Mouse (Mus musculus): ENCODE results near the gene Rdh19. TPM values are rescaled to one million over a fixed set of nuclear protein-coding genes. Genes with fewer than 3 reads are reported as not detected.
"Not testable (repeated sequence)": the region's sequence is repeated elsewhere in the genome, so short reads cannot be mapped to it uniquely, and the experiment has no call there.

The Rdh19 gene
- polyA plus RNA-seq (2012; fragmentation: generic; extraction: Trizol), result not detected
- long read RNA-seq, experiment 1, result 0 reads
- long read RNA-seq, experiment 2, result 0 reads

DNA sequence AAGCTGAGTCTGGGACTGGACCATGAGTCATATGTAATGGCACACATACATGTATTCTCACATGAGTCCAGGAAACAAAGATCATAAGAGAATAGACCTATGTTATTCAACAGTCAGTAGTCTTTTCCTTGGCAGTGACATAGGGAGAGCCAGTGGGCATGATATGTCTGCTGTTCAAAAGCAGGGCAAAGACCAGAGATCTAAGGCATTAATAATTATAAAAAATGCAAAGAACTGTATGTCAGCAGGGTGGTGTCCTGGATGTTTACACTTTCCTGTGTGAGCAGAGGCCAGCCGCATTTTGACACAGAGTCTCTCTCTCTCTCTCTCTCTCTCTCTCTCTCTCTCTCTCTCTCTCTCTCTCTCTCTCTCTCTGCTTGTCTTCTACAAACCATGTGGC, at the start of gene Rdh19:
TSS of gene Rdh19 (plus strand) at position 301 of the 400 bp plus-strand sequence.
- Histone ChIP-seq H3ac (ENCODE audit: control insufficient read depth, insufficient read length, low read depth) (no peak within 1 kb of the TSS), H3K4me3 (ENCODE audit: insufficient read depth, poor library complexity, severe bottlenecking) (no peak within 1 kb of the TSS), H3K79me3 (ENCODE audit: low read depth) (no peaks in the 10 kb centered on the region), H3K79me2 (ENCODE audit: control insufficient read depth, insufficient read depth) (no peaks in the 10 kb centered on the region), H3K27me3 (ENCODE audit: control insufficient read depth, insufficient read depth, insufficient read length) (peaks cover 8% of the 10 kb centered on the region), H3K36me3 (ENCODE audit: control insufficient read depth, insufficient read depth) (no peaks in the 10 kb centered on the region)
- TF ChIP-seq MYOD1 (IDR thresholded peaks at IDR 0.05; ENCODE audit: control insufficient read depth, insufficient read length, low read depth), result no peak
- no peak for TF ChIP-seq MYOG (IDR thresholded peaks at IDR 0.05; ENCODE audit: control insufficient read depth, extremely low read depth, insufficient read length)
- TF ChIP-seq MAX (IDR thresholded peaks at IDR 0.05), result no peak
- no peak for TF ChIP-seq USF1 (IDR thresholded peaks at IDR 0.05; ENCODE audit: low read depth)
- no peak for TF ChIP-seq CEBPB (IDR thresholded peaks at IDR 0.05; ENCODE audit: low read depth)
- no peak for TF ChIP-seq CTCF (IDR thresholded peaks at IDR 0.05; ENCODE audit: control insufficient read depth, insufficient read depth, insufficient read length)

DNA sequence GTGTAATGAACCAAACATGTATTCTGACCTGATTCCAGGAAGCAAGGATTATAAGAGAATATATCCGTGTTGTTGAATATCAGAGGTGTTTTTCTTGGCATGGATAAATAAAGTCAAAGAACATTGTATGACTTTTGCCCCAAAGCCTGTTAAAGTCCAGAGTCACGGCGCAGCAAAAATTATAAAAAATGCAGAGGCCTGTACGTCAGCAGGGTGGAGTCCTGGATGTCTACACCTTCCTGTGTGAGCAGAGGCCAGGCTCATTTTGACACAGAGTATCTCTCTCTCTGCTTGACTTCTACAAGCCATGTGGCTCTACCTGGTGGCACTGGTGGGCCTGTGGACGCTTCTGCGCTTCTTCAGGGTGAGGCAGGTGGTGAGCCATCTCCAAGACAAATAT, 48.8 kb upstream of the Rdh19 start, which contains the start of gene Rdh16:
TSS of gene Rdh16 (plus strand) at position 262 of the 400 bp plus-strand sequence.
- Histone ChIP-seq H3ac (ENCODE audit: control insufficient read depth, insufficient read length, low read depth) (no peak within 1 kb of the TSS), H3K36me3 (ENCODE audit: control insufficient read depth, insufficient read depth) (no peaks in the 10 kb centered on the region), H3K4me3 (ENCODE audit: insufficient read depth, poor library complexity, severe bottlenecking) (no peak within 1 kb of the TSS), H3K79me2 (ENCODE audit: control insufficient read depth, insufficient read depth) (no peaks in the 10 kb centered on the region), H3K27me3 (ENCODE audit: control insufficient read depth, insufficient read depth, insufficient read length) (no peaks in the 10 kb centered on the region), H3K79me3 (ENCODE audit: low read depth) (no peaks in the 10 kb centered on the region)
- TF ChIP-seq CEBPB (IDR thresholded peaks at IDR 0.05; ENCODE audit: low read depth), result no peak
- TF ChIP-seq CTCF (IDR thresholded peaks at IDR 0.05; ENCODE audit: control insufficient read depth, insufficient read depth, insufficient read length), result no peak
- no peak for TF ChIP-seq FOSL1 (IDR thresholded peaks at IDR 0.05; ENCODE audit: insufficient read depth, low read length, poor library complexity, severe bottlenecking)
- TF ChIP-seq USF1 (IDR thresholded peaks at IDR 0.05; ENCODE audit: low read depth), result no peak
- TF ChIP-seq MYOD1 (IDR thresholded peaks at IDR 0.05; ENCODE audit: control insufficient read depth, insufficient read length, low read depth), result no peak
- TF ChIP-seq MAX (IDR thresholded peaks at IDR 0.05), result no peak
- no peak for TF ChIP-seq MYOG (IDR thresholded peaks at IDR 0.05; ENCODE audit: control insufficient read depth, extremely low read depth, insufficient read length)

DNA sequence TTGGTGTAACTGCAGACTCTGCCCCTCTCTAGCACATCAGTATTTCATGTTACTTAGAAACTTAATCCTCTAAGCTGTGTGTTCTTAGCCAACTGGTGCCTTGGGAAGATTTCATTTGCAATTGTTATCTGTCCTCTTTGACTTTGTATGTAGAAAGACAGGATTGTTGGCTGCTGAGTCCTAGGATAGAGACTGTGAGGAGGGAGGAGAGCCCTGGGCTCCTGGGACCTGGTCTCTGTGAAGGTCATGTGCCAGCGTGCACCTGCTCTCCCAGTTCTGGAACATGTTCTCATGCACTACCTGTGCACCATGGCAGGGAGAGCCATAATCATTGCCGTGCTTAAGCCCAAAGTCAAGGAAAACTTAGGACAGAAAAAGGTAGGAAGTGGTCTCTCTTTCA, 48.1 kb upstream of the Rdh19 start:
- Histone ChIP-seq H3K79me3 (ENCODE audit: low read depth) (no peaks in the 10 kb centered on the region), H3K4me3 (ENCODE audit: insufficient read depth, poor library complexity, severe bottlenecking) (no peak overlapping the region), H3K27me3 (ENCODE audit: control insufficient read depth, insufficient read depth, insufficient read length) (no peaks in the 10 kb centered on the region), H3ac (ENCODE audit: control insufficient read depth, insufficient read length, low read depth) (no peak overlapping the region), H3K79me2 (ENCODE audit: control insufficient read depth, insufficient read depth) (no peaks in the 10 kb centered on the region), H3K36me3 (ENCODE audit: control insufficient read depth, insufficient read depth) (no peaks in the 10 kb centered on the region)
- TF ChIP-seq MAX (IDR thresholded peaks at IDR 0.05) (no peak), USF1 (IDR thresholded peaks at IDR 0.05; ENCODE audit: low read depth) (no peak), CTCF (IDR thresholded peaks at IDR 0.05; ENCODE audit: control insufficient read depth, insufficient read depth, insufficient read length) (no peak)

DNA sequence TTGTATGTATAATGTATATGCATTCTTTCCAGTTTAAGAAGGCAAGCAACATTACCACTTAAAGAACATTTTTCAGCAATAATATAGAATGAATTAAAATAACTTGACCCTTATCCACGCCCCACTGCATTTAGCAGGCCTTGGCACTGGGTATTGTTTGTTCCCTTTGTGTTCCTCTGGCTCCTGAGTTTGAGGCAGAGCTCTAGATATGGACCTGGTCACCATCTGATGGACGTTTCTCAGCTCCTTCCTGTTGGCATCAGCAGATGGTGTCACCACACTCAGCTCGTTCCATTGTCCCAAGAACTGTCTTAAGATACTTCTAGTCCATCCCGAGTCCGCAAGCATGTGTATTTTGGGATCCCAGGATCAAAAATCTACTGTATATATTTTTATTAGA, 47.5 kb upstream of the Rdh19 start:
- no peak for TF ChIP-seq MYOD1 (IDR thresholded peaks at IDR 0.05; ENCODE audit: control insufficient read depth, insufficient read length, low read depth)
- no peak for TF ChIP-seq CEBPB (IDR thresholded peaks at IDR 0.05; ENCODE audit: low read depth)
- TF ChIP-seq FOSL1 (IDR thresholded peaks at IDR 0.05; ENCODE audit: insufficient read depth, low read length, poor library complexity, severe bottlenecking), result no peak
- TF ChIP-seq MAX (IDR thresholded peaks at IDR 0.05), result no peak
- TF ChIP-seq USF1 (IDR thresholded peaks at IDR 0.05; ENCODE audit: low read depth), result no peak
- TF ChIP-seq CTCF (IDR thresholded peaks at IDR 0.05; ENCODE audit: control insufficient read depth, insufficient read depth, insufficient read length), result no peak
- no peak for TF ChIP-seq MYOG (IDR thresholded peaks at IDR 0.05; ENCODE audit: control insufficient read depth, extremely low read depth, insufficient read length)

DNA sequence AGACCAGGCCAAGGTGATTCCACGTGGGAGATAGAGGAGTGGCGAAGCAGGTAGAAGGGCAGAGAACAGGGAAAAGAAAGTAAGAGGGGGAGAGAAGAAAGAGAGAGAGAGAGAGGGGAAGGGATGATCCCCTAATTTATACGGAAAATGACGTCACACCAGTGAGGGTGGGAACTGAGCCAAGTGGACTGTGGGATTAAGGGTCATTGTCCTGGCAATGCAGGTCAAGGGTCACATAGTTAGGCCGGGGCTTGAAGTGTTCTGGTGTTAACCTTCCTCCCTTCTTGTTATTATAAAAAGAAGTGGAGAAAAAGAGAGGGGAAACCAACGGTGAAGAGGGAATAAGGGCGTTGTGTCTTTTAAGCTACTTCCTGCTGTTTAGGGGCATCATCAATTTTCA, 45.3 kb upstream of the Rdh19 start:
- Histone ChIP-seq H3K79me3 (ENCODE audit: low read depth) (no peaks in the 10 kb centered on the region), H3K36me3 (ENCODE audit: control insufficient read depth, insufficient read depth) (no peaks in the 10 kb centered on the region), H3ac (ENCODE audit: control insufficient read depth, insufficient read length, low read depth) (no peak overlapping the region), H3K27me3 (ENCODE audit: control insufficient read depth, insufficient read depth, insufficient read length) (no peaks in the 10 kb centered on the region), H3K4me3 (ENCODE audit: insufficient read depth, poor library complexity, severe bottlenecking) (no peak overlapping the region), H3K79me2 (ENCODE audit: control insufficient read depth, insufficient read depth) (no peaks in the 10 kb centered on the region)
- no peak for TF ChIP-seq MYOD1 (IDR thresholded peaks at IDR 0.05; ENCODE audit: control insufficient read depth, insufficient read length, low read depth)
- no peak for TF ChIP-seq CTCF (IDR thresholded peaks at IDR 0.05; ENCODE audit: control insufficient read depth, insufficient read depth, insufficient read length)
- no peak for TF ChIP-seq USF1 (IDR thresholded peaks at IDR 0.05; ENCODE audit: low read depth)
- TF ChIP-seq MYOG (IDR thresholded peaks at IDR 0.05; ENCODE audit: control insufficient read depth, extremely low read depth, insufficient read length), result no peak
- TF ChIP-seq MAX (IDR thresholded peaks at IDR 0.05), result no peak
- no peak for TF ChIP-seq CEBPB (IDR thresholded peaks at IDR 0.05; ENCODE audit: low read depth)
- TF ChIP-seq FOSL1 (IDR thresholded peaks at IDR 0.05; ENCODE audit: insufficient read depth, low read length, poor library complexity, severe bottlenecking), result no peak

More for the DNA sequence above, 47.5 kb upstream of the Rdh19 start:
- no peaks in the 10 kb centered on the region for H3K27me3 ChIP-seq (ENCODE audit: control insufficient read depth, insufficient read depth, insufficient read length)
- H3K4me3 ChIP-seq (ENCODE audit: insufficient read depth, poor library complexity, severe bottlenecking), result no peak overlapping the region
- H3K79me2 ChIP-seq (ENCODE audit: control insufficient read depth, insufficient read depth), result no peaks in the 10 kb centered on the region
- H3ac ChIP-seq (ENCODE audit: control insufficient read depth, insufficient read length, low read depth), result no peak overlapping the region
- H3K36me3 ChIP-seq (ENCODE audit: control insufficient read depth, insufficient read depth), result no peaks in the 10 kb centered on the region
- no peaks in the 10 kb centered on the region for H3K79me3 ChIP-seq (ENCODE audit: low read depth)

DNA sequence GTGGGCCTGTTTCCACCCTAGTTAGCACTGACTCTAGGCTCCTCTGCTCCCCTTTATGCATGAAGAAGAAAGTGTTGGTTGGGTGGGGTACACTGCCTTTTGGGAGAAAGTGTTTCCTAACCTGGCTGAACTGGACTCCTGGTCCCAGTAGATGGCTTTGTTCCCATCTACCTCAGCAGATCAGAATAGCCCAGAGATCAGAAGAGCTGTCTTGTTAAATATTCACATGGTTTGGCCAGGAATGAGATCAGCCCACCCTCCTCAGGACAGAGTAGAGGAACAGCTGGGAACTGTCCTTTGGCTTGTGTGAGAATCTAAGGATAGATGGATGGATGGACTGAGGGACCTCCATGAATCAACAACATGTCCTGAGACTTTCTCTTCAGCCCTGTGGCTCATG, 33.8 kb upstream of the Rdh19 start:
- TF ChIP-seq CTCF (IDR thresholded peaks at IDR 0.05; ENCODE audit: control insufficient read depth, insufficient read depth, insufficient read length) (no peak), FOSL1 (IDR thresholded peaks at IDR 0.05; ENCODE audit: insufficient read depth, low read length, poor library complexity, severe bottlenecking) (no peak), CEBPB (IDR thresholded peaks at IDR 0.05; ENCODE audit: low read depth) (no peak), MYOG (IDR thresholded peaks at IDR 0.05; ENCODE audit: control insufficient read depth, extremely low read depth, insufficient read length) (no peak), MYOD1 (IDR thresholded peaks at IDR 0.05; ENCODE audit: control insufficient read depth, insufficient read length, low read depth) (no peak), MAX (IDR thresholded peaks at IDR 0.05) (no peak), USF1 (IDR thresholded peaks at IDR 0.05; ENCODE audit: low read depth) (no peak)
- Histone ChIP-seq H3K27me3 (ENCODE audit: control insufficient read depth, insufficient read depth, insufficient read length) (no peaks in the 10 kb centered on the region), H3K4me3 (ENCODE audit: insufficient read depth, poor library complexity, severe bottlenecking) (no peak overlapping the region), H3K79me3 (ENCODE audit: low read depth) (no peaks in the 10 kb centered on the region), H3K36me3 (ENCODE audit: control insufficient read depth, insufficient read depth) (no peaks in the 10 kb centered on the region), H3ac (ENCODE audit: control insufficient read depth, insufficient read length, low read depth) (no peak overlapping the region), H3K79me2 (ENCODE audit: control insufficient read depth, insufficient read depth) (no peaks in the 10 kb centered on the region)

DNA sequence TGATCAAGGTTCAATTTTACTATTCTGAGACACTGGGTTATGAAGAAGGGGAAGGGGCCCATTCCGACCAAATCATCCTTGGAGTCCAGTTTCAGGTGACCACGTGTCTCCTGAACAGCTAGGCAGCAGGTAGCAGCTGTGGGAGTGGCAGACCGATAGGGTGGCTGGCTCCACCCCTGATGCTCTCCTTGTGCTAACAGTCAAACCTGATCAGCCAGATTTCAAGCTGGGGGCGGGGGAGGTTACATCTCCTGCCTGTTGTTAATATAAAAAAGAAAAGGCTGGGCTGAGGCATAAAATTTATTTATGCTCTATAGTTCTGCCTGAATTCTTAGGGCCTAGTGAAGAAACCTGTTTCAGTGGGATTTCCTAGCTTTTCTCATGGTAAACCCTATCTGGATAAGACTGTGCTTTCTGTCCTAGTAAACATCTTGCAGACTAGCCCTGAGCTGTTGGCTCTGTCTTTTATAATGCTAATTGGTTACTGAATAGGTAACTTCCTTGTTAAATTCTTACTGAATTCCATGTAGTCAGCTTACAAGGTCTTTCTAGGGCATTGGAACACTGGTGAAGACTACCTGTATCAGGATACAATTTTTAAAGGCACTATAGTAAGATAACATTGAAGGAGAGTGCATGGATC, 32.3 kb upstream of the Rdh19 start:
- not testable (repeated sequence) for H3K36me3 ChIP-seq (ENCODE audit: control insufficient read depth, insufficient read depth); H3ac ChIP-seq (ENCODE audit: control insufficient read depth, insufficient read length, low read depth); H3K79me3 ChIP-seq (ENCODE audit: low read depth); H3K79me2 ChIP-seq (ENCODE audit: control insufficient read depth, insufficient read depth); H3K27me3 ChIP-seq (ENCODE audit: control insufficient read depth, insufficient read depth, insufficient read length); H3K4me3 ChIP-seq (ENCODE audit: insufficient read depth, poor library complexity, severe bottlenecking)

DNA sequence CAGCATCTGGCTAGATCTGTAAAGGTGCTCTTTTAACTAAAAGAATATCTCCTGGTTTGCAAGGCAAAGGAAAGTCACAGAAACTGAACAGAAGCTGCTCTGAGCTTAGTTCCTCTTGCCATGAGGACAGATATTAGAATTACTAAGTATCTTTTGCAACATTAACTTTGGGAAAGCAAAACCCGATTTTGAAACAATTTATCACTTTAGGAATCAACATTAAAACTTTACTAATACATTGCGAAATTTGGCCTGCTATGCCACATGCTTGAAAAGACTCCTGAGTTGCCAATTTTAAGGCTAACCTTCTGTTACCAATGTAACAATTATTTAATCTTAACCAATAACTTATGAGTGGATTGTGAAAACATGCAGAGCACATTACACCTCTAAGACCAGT, 27.9 kb upstream of the Rdh19 start:
- H3K79me3 ChIP-seq (ENCODE audit: low read depth); H3K79me2 ChIP-seq (ENCODE audit: control insufficient read depth, insufficient read depth); H3K36me3 ChIP-seq (ENCODE audit: control insufficient read depth, insufficient read depth); H3K27me3 ChIP-seq (ENCODE audit: control insufficient read depth, insufficient read depth, insufficient read length); H3K4me3 ChIP-seq (ENCODE audit: insufficient read depth, poor library complexity, severe bottlenecking); H3ac ChIP-seq (ENCODE audit: control insufficient read depth, insufficient read length, low read depth): not testable (repeated sequence)
